Mouse (Mus musculus) heart, postnatal 4 days (tissue): ENCODE measurements at regions not wholly inside any gene's neighbourhood (a gene's known extent, or its start where the extent isn't known, plus 50 kb on each side); places are given as distances from the start of the nearest gene placed in this dataset.

ENCODE experiments used
- DNase-seq: peaks from one replicate; pipeline ENCODE4 v3.0.0; 2021
- microRNA-seq, 2 experiments: library from miRNA; unstranded; fragments of <30 nt; microRNA quantifications; one replicate each; pipeline ENCODE4 v1.2.0; 2021 to 2022

DNA sequence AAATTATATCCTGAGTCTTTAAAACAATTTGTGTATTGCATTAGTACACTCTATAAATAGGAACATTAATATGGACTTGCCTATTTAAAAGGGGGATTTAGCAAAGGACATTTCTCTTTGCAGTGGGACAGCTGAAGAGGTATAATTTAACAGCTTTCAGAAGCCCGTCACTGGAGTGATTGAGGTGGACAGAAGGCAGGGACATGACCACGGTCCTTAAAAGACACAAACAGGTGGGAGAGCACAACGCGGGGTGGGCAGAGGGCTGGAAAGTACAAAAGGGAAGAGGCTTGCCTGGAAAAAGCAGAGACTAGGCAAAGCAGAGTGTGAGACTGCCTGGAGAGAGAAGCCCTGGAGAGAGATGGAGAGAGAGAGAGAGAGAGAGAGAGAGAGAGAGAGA lies 51.9 kb upstream of the Pkhd1 start:
- DNase-seq = no peak

GRCm38 (mm10) chr1:20670489-20670888 lies 52.6 kb upstream of the Pkhd1 start:
- no peak for DNase-seq

DNA sequence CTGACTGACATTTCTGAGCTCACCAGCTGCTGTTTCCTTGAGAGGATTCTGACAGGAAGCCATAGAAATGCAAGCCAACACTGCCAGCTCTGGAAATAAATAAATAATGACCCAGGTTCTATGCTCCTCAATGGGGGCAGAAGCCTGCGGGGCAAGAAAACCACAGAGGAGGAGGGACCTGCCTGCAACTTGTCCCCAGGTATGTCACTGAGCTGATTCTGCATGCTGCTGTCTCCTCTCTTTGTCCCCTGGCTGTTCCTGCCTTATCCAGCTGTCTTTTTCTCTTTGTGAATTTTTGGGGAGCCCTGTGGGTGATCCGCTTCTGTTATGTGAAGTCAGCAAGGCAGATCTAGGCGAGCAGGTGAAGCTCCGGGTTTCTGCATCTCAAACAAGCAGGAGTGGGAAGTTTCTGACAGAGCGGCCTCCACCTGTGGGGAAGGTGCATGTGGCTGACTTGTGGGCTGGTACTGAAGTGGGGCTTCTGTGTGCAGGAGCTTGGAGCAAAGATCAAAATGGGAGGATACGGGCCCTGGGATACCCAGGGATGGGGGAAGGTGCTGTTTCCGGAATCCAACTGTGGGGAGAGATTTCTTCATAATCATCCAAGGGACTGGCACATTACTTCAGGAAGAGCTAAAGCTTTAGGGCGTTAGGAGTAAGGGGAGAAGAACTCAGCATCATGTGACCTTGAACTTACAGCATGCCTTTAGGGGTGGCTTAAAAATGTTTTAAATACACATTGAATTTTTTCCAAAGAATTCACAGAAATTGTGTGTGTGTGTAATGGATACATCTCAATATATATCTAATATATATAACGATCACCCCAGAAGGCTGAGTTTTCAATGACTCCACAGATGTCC lies 53.3 kb upstream of the Pkhd1 start:
- DNase-seq = no peak

DNA sequence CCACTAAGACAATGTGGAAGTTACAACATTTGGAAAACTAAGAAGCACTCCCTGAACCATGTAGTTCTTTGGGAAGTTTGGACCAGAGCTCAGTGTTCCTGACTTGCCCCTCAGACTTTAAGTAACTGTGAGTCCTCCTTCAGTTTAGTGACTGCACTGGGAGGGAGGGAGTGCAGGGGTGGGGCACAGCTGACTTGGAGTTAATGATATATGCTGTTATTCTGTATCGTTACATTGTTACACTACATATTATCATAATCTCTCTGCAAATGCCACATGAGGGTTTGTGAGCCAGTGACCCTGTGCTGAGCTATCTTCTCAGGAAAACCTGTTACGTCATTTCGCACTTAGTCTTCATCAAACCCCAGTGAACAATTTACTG lies 53.9 kb upstream of the Pkhd1 start:
- no peak for DNase-seq

- no peak for DNase-seq
Measured at GRCm38 (mm10) chr1:20672246-20672645, 54.4 kb upstream of the Pkhd1 start.

- no peak for DNase-seq
Measured at GRCm38 (mm10) chr1:20672951-20673350, 55.1 kb upstream of the Pkhd1 start.

GRCm38 (mm10) chr1:20673351-20673750 lies 55.5 kb upstream of the Pkhd1 start:
- DNase-seq = no peak

DNA sequence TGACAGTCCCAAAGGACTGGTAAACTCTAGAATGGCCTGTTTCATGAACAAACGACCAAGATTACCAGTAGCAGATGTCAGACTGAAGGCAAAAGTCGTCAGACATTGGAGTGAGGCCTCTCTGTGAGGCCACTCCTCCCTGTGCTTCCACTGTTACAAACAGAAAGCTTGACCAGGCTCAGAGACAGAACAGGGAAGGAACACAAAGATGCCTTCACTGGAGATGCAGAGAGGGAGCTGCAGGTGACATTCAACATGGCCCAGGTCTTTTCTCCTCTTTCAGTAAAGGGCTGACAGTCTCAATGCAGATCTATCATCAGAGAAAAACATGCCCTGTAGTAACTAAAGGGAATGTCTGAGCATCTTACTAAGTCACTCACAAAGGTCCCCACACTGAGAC lies 56.1 kb upstream of the Il17a start:
- DNase-seq = no peak

DNA sequence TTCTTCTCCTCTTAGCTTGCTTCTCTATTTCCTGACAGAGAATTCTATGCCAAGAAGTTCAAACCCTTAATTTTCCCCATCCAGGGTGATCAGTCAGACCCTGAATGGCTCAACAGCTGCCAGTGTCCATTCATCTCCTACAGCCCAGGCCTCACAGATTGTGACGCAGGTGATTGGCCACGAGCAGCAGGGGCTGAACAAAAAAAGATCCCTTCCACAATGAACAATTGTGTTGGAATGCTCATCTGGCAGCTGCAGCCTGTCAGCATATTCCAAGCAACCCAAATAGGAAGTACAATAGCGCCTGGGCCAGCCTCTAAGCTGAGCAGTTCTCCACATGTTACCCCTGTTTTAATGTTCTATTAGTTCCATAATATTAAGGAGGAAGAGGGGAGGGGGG lies 52.7 kb upstream of the Il17a start:
- DNase-seq = peak; percentile 37

DNA sequence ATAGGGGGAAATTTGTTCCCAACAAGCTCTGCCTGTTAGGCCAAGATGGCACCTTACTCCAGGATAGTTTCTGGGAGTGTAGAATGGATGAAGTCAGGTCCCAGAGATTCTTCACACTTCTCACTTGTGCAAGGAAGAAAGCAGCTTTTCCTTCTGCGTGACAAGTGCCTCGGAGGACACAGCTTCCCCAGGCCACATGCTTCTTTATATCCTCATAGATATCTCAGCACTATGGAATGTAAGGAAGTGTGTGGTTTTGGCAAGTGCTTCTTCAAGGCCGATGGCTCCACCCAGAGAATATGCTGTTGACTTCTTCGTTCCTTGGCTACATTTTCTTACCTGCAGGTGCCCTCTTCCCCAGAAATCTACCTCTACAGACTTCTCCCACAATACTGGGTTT lies 51.9 kb upstream of the Il17a start:
- no peak for DNase-seq

DNA sequence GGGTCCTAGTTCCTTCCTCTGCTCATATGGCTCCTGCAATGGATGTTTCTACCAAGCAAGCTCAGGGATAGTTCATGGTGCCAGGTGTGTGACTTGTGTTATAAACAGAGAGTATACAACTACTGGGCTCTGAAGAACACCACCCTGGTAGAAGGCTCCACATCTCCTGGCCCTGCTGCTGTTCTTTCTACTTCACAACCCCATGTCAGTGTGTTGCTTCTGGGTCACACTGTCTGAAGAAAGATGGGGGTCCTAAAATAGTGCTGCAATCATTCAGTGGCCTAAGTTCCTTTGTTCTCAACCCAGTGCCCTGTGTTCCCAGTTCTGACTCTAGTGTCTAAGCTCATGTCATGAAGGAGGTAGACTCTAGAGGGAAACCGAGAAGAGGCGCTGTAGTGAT lies 51.4 kb upstream of the Il17a start:
- DNase-seq = no peak

- no peak for DNase-seq
Measured at GRCm38 (mm10) chr1:20679744-20680341, 50.9 kb upstream of the Il17a start.

- no peak for DNase-seq
Measured at GRCm38 (mm10) chr1:20680553-20680952, 50.2 kb upstream of the Il17a start.

Small RNA genes in the stretch of these regions (microRNA-seq; reads per million reads assigned to microRNA genes)
- gene Mir206 = 42.5 to 942 reads per million in 2 experiments
